Mouse (Mus musculus) hindbrain, embryonic 15.5 days (tissue): ENCODE measurements at regions not wholly inside any gene's neighbourhood (a gene's known extent, or its start where the extent isn't known, plus 50 kb on each side); places are given as distances from the start of the nearest gene placed in this dataset. TPM values are rescaled to one million over a fixed set of nuclear protein-coding genes. Genes with fewer than 3 reads are reported as not detected.
A peak's percentile ranks its signal among the peaks of the same experiment; 100 is the strongest.

ENCODE experiments used
- ATAC-seq: fragments of 200-750 bp; cut with Nextera tagmentation; 2 replicates; pipeline ENCODE4 v1.8.0; 2017; ENCODE audit warnings: low read depth, moderate number of reproducible peaks, moderate TSS enrichment; ENCODE audit not compliant: low FRiP score
- H3K27ac ChIP-seq: fragments of 300-500 bp; sonication (generic); replicated peaks from 2 replicates; pipeline ENCODE4 v1.5.1; 2015; ENCODE audit warnings: mild to moderate bottlenecking, inconsistent platforms
- H3K27me3 ChIP-seq: fragments of 300-500 bp; sonication (generic); 2 replicates; pipeline ENCODE4 v1.6.1; 2015; ENCODE audit warnings: control low read depth, inconsistent platforms
- H3K36me3 ChIP-seq: fragments of 300-500 bp; sonication (generic); 2 replicates; pipeline ENCODE4 v1.6.1; 2015; ENCODE audit warnings: control low read depth, inconsistent platforms
- H3K4me1 ChIP-seq: fragments of 300-500 bp; sonication (generic); replicated peaks from 2 replicates; pipeline ENCODE4 v1.6.1; 2015; ENCODE audit warnings: control low read depth, inconsistent platforms
- H3K4me2 ChIP-seq: fragments of 300-500 bp; sonication (generic); 2 replicates; pipeline ENCODE4 v1.6.1; 2015; ENCODE audit warnings: moderate library complexity, mild to moderate bottlenecking, inconsistent platforms
- H3K4me3 ChIP-seq: fragments of 300-500 bp; sonication (generic); 2 replicates; pipeline ENCODE4 v1.5.1; 2015; ENCODE audit warnings: mild to moderate bottlenecking, inconsistent platforms
- H3K9ac ChIP-seq: fragments of 300-500 bp; sonication (generic); 2 replicates; pipeline ENCODE4 v1.6.1; 2015; ENCODE audit warnings: inconsistent platforms
- H3K9me3 ChIP-seq: fragments of 300-500 bp; sonication (generic); 2 replicates; pipeline ENCODE4 v1.6.1; 2016; ENCODE audit warnings: control low read depth, inconsistent platforms
- WGBS: fragments of 180-500 bp; shearing (Covaris S2); methylation state at CpG from one replicate; pipeline ENCODE4 v1.1.7; 2015; 5-methylcytosine and 5-hydroxymethylcytosine counted together
- microRNA-seq: library from miRNA; unstranded; fragments of <30 nt; microRNA quantifications from one replicate; pipeline ENCODE4, GENCODE M21; 2016

- Histone ChIP-seq H3K9me3 (no peaks in the 10 kb centered on the region), H3K4me3 (no peak overlapping the region), H3K4me2 (no peak overlapping the region), H3K9ac (no peak overlapping the region), H3K27me3 (no peaks in the 10 kb centered on the region), H3K27ac (no peak overlapping the region), H3K36me3 (no peaks in the 10 kb centered on the region), H3K4me1 (no peaks in the 10 kb centered on the region)
- 4% methylated on average over 2 of the region's 2 CpGs for WGBS
- no peak for ATAC-seq
Measured at GRCm38 (mm10) chr7:77812052-77812903, 925.5 kb downstream of the Ntrk3 start.

- Histone ChIP-seq H3K27me3 (no peaks in the 10 kb centered on the region), H3K36me3 (no peaks in the 10 kb centered on the region), H3K4me1 (no peaks in the 10 kb centered on the region), H3K4me3 (no peak overlapping the region), H3K9me3 (no peaks in the 10 kb centered on the region), H3K27ac (no peak overlapping the region), H3K4me2 (no peak overlapping the region), H3K9ac (no peak overlapping the region)
- WGBS, result 78% methylated on average over 2 of the region's 2 CpGs
- ATAC-seq, result no peak
Measured at GRCm38 (mm10) chr7:77786801-77787200, 951.0 kb downstream of the Ntrk3 start.

GRCm38 (mm10) chr7:77771711-77772449, 965.9 kb downstream of the Ntrk3 start:
- Histone ChIP-seq H3K4me3 (no peak overlapping the region; the same call in 1 of the 2 replicates), H3K4me1 (peaks cover 9% of the 10 kb centered on the region), H3K9me3 (no peaks in the 10 kb centered on the region), H3K36me3 (no peaks in the 10 kb centered on the region), H3K27ac (no peak overlapping the region; the same call in 1 of the 2 replicates), H3K27me3 (no peaks in the 10 kb centered on the region), H3K4me2 (peak overlapping the region; percentile 45), H3K9ac (no peak overlapping the region)
- ATAC-seq, result peak; percentile 89
- 39% methylated on average over 11 of the region's 11 CpGs for WGBS

- Histone ChIP-seq H3K4me3 (no peak overlapping the region), H3K4me2 (no peak overlapping the region), H3K9ac (no peak overlapping the region), H3K4me1 (no peaks in the 10 kb centered on the region), H3K9me3 (no peaks in the 10 kb centered on the region), H3K27me3 (no peaks in the 10 kb centered on the region), H3K36me3 (no peaks in the 10 kb centered on the region), H3K27ac (no peak overlapping the region)
- WGBS, result 76% methylated on average over 4 of the region's 4 CpGs
- no peak for ATAC-seq
Measured at GRCm38 (mm10) chr7:77738996-77739765, 998.6 kb downstream of the Ntrk3 start.

Small RNAs in the stretch of these regions (microRNA-seq; reads per million reads assigned to microRNA genes)
- gene Gm44358, result not detected
